Mouse (Mus musculus): ENCODE measurements around the gene Klrg1. TPM values are rescaled to one million over a fixed set of nuclear protein-coding genes. Genes with fewer than 3 reads are reported as not detected.

Klrg1 gene
- polyA plus RNA-seq (2012; rRNA removed): 0.64 and 0.78 TPM in 2 replicates

DNA sequence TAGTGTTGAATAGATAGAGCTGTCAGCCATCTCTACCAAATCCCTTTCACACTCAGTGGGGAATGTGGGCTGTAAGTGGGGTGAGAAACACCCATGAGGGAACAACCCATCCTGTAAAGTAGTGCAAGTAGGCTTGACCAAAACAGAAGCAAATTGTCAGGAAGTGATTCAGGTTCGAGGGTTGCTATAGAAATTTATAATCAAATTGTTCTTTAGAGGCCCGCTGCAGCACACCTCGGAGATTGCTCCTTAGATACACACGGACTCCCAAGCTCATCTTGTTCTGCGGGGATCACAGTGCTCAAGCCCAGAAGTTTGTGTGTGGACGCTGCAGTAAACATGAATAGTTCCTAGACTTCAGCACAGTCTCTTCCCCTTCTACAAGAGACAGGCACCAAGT, at the start of gene Klrg1:
Klrg1 (minus strand) TSS at position 101 of the 400 bp plus-strand sequence.

DNA sequence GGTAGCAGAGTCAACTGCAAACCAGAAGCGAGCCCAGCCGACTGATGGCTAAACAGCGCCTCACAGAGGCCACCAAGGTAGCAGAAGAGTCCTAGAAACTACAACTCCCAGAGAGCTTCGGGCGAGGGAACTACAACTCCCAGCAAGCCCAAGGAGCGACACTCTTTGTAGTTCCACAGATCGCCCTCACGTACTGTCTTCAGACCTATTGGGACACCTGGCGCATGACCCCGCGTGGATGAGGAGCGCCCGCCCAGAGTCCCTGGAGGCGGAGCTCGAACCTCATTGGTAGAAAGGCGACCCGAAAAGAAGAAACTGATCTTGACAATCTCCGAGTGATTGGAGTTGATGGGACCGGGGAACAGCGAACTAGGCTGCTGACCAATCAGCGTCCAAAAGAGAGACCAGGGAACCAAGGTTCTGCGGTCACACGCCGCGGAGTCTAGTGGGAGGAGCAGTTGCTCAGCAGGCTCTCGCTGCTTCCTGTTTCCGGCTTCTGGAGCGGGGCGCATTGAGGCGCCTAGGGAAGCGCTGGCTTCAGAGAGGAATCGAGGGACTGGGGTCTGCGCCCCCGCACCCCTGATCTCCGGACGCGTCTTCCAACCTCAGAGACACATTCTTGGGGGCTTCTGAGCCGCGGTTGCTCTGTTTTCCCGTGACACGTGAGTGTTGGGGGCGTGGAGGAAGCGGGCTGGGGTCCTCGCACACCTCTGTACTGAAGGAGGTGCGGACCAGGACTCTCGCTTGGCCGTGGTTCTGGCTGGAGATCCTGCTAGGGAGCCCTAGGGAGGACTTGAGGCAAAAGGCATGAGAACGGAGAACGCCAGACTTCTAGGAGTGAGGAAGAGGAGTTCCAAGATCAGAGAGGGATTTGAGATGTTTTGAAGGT, 26.1 kb upstream of the Klrg1 start, which contains the start of gene M6pr:
M6pr (plus strand) TSS at position 216 of the 889 bp plus-strand sequence.

Other genes starting within 250 kb of the Klrg1 start
- gene M6pr, start 25.8 kb upstream of the Klrg1 start, polyA plus RNA-seq (2012; rRNA removed): 42.2 and 42.3 TPM in 2 replicates
- 83.3 and 87.8 TPM in 2 replicates for gene Phc1, start 57.7 kb upstream of the Klrg1 start, polyA plus RNA-seq (2012; rRNA removed)
- 173 and 174 TPM in 2 replicates for gene Rimklb, start 215.9 kb upstream of the Klrg1 start, polyA plus RNA-seq (2012; rRNA removed)
- gene Mfap5, start 223.0 kb upstream of the Klrg1 start, polyA plus RNA-seq (2012; rRNA removed): 3.1 and 4.7 TPM in 2 replicates

Data from central nervous system, embryonic 18 days (tissue).